Mouse (Mus musculus) adrenal gland, postnatal 14 days (tissue): ENCODE measurements at regions not wholly inside any gene's neighbourhood (a gene's known extent, or its start where the extent isn't known, plus 50 kb on each side); places are given as distances from the start of the nearest gene placed in this dataset.

Experiments used
- DNase-seq: peaks from one replicate; pipeline ENCODE4 v3.0.0; 2021; ENCODE audit warnings: mixed read lengths

GRCm38 (mm10) chr8:126538136-126538535 is 55.6 kb downstream of the Irf2bp2 start:
- no peak for DNase-seq

GRCm38 (mm10) chr8:126536928-126537618 is 56.7 kb downstream of the Irf2bp2 start:
- peak; percentile 88 for DNase-seq

GRCm38 (mm10) chr8:126536132-126536927 is 57.5 kb downstream of the Irf2bp2 start:
- peak; percentile 52 for DNase-seq

- DNase-seq = peak; percentile 21
Observed at GRCm38 (mm10) chr8:126532284-126532974, 57.6 kb upstream of the Tarbp1 start.

- no peak for DNase-seq
Observed at GRCm38 (mm10) chr8:126531459-126531858, 56.6 kb upstream of the Tarbp1 start.

GRCm38 (mm10) chr8:126529409-126529808 is 54.5 kb upstream of the Tarbp1 start:
- no peak for DNase-seq

- DNase-seq = no peak
Observed at GRCm38 (mm10) chr8:126528434-126529080, 53.7 kb upstream of the Tarbp1 start.

GRCm38 (mm10) chr8:126526864-126527571 is 52.2 kb upstream of the Tarbp1 start:
- DNase-seq = peak; percentile 78

- peak; percentile 35 for DNase-seq
Observed at GRCm38 (mm10) chr8:126525575-126525974, 50.7 kb upstream of the Tarbp1 start.
